Mouse (Mus musculus) urinary bladder, adult 2 months (tissue): ENCODE results near the gene Milr1. TPM values are rescaled to one million over a fixed set of nuclear protein-coding genes. Genes with fewer than 3 reads are reported as not detected.
A peak's percentile ranks its signal among the peaks of the same experiment; 100 is the strongest.
"Not testable (repeated sequence)": the region's sequence is repeated elsewhere in the genome, so short reads cannot be mapped to it uniquely, and the experiment has no call there.

Experiments used
- DNase-seq: peaks from one replicate; pipeline ENCODE4 v3.0.0; 2022; ENCODE audit warnings: low spot score
- polyA plus RNA-seq: library from polyadenylated mRNA; depleted of rRNA; stranded (reverse); fragments of >200 nt; gene quantifications from 2 replicates; pipeline ENCODE4 v1.2.3, GENCODE M21; 2012; rRNA removed

Milr1 gene
- 3.2 and 3.4 TPM in 2 replicates for polyA plus RNA-seq

- no peak for DNase-seq
Measured at GRCm38 (mm10) chr11:106751039-106752018, at the start of gene Milr1. Milr1 (plus strand) TSS chr11:106751226.

- no peak for DNase-seq
Measured at GRCm38 (mm10) chr11:106701589-106701988, 49.4 kb upstream of the Milr1 start.

GRCm38 (mm10) chr11:106702584-106702983, 48.4 kb upstream of the Milr1 start:
- DNase-seq = no peak

- no peak for DNase-seq
Measured at GRCm38 (mm10) chr11:106703931-106704330, 47.1 kb upstream of the Milr1 start.

GRCm38 (mm10) chr11:106704399-106705111, 46.5 kb upstream of the Milr1 start:
- DNase-seq = no peak

- DNase-seq = no peak
Measured at GRCm38 (mm10) chr11:106706212-106706611, 44.8 kb upstream of the Milr1 start.

- no peak for DNase-seq
Measured at GRCm38 (mm10) chr11:106707085-106707484, 43.9 kb upstream of the Milr1 start.

- no peak for DNase-seq
Measured at GRCm38 (mm10) chr11:106707866-106708265, 43.2 kb upstream of the Milr1 start.

- no peak for DNase-seq
Measured at GRCm38 (mm10) chr11:106709227-106709985, 41.6 kb upstream of the Milr1 start.

GRCm38 (mm10) chr11:106710789-106711188, 40.2 kb upstream of the Milr1 start:
- DNase-seq = no peak

GRCm38 (mm10) chr11:106715066-106715465, 36.0 kb upstream of the Milr1 start:
- no peak for DNase-seq

GRCm38 (mm10) chr11:106716568-106716967, 34.5 kb upstream of the Milr1 start:
- DNase-seq = no peak

- no peak for DNase-seq
Measured at GRCm38 (mm10) chr11:106720379-106720778, 30.6 kb upstream of the Milr1 start.

- peak; percentile 52 for DNase-seq
Measured at GRCm38 (mm10) chr11:106722831-106723361, 28.1 kb upstream of the Milr1 start.

GRCm38 (mm10) chr11:106723611-106724125, 27.4 kb upstream of the Milr1 start:
- DNase-seq = no peak

- DNase-seq = no peak
Measured at GRCm38 (mm10) chr11:106724176-106724915, 26.7 kb upstream of the Milr1 start.

- not testable (repeated sequence) for DNase-seq
Measured at GRCm38 (mm10) chr11:106724916-106725235, 26.1 kb upstream of the Milr1 start.

- DNase-seq = no peak
Measured at GRCm38 (mm10) chr11:106727967-106728366, 23.1 kb upstream of the Milr1 start.

GRCm38 (mm10) chr11:106728402-106729366, 22.3 kb upstream of the Milr1 start:
- no peak for DNase-seq

- DNase-seq = no peak
Measured at GRCm38 (mm10) chr11:106729656-106730055, 21.4 kb upstream of the Milr1 start.
